Mouse (Mus musculus) erythroblast, embryonic 14.5 days (primary cell): ENCODE data around the gene Gnao1. TPM values are rescaled to one million over a fixed set of nuclear protein-coding genes. Genes with fewer than 3 reads are reported as not detected.

ENCODE experiments used
- H3K27me3 ChIP-seq: 2 replicates; pipeline ENCODE4 v1.6.1; 2012; ENCODE audit warnings: inconsistent platforms; ENCODE audit not compliant: control insufficient read depth
- H3K36me3 ChIP-seq: 2 replicates; pipeline ENCODE4 v1.6.1; 2012; ENCODE audit warnings: mild to moderate bottlenecking, inconsistent platforms; ENCODE audit not compliant: control insufficient read depth
- H3K4me1 ChIP-seq: 2 replicates; pipeline ENCODE4 v1.6.1; 2012; ENCODE audit warnings: inconsistent platforms; ENCODE audit not compliant: control insufficient read depth
- H3K4me3 ChIP-seq: replicated peaks from 2 replicates; pipeline ENCODE3; 2012; ENCODE audit warnings: moderate library complexity, mild to moderate bottlenecking, inconsistent platforms
- H3K9me3 ChIP-seq: 2 replicates; pipeline ENCODE4 v1.6.1; 2012; ENCODE audit warnings: low read length, inconsistent platforms, mixed read lengths; ENCODE audit not compliant: control insufficient read depth
- GATA1 ChIP-seq: IDR thresholded peaks from 2 replicates; pipeline ENCODE4 v1.6.1; 2012; ENCODE audit warnings: low read length, inconsistent platforms, mixed read lengths
- TAL1 ChIP-seq: IDR thresholded peaks from 3 replicates; pipeline ENCODE4 v1.6.1; 2012; ENCODE audit warnings: low read length, inconsistent platforms, mixed read lengths
- polyA plus RNA-seq: library from polyadenylated mRNA; stranded (reverse); fragments of >175 nt; gene quantifications from 2 replicates; pipeline ENCODE4 v1.2.3, GENCODE M21; 2012

Gnao1 gene
- polyA plus RNA-seq, 1 experiment: 0.10 TPM

- Histone ChIP-seq H3K4me1 (no peaks in the 10 kb centered on the region), H3K9me3 (no peaks in the 10 kb centered on the region), H3K36me3 (peaks cover 96% of the 10 kb centered on the region), H3K4me3 (no peak overlapping the region), H3K27me3 (no peaks in the 10 kb centered on the region)
- TF ChIP-seq TAL1 (no peak), GATA1 (no peak)
Measured at GRCm38 (mm10) chr8:93984731-93985130, 175.0 kb downstream of the Gnao1 start.

DNA sequence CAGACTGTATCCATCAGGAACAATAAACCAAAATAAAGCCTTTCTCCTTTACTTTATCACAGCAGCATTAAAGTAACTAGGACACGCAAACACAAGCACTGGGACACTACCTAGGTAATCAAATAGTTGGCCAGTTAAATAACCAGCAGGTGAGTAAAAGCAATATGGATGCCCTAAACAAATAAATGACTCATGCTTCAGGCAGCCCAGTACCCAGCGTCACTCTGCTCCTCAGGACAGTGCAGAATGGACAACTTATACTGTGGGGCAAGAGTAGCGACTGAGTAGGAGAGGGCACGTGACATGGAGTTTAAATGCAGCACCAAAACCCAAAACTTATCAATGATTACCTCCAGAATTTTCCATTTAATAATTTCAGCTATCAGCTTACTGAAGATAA is 180.0 kb downstream of the Gnao1 start:
- peaks cover 10% of the 10 kb centered on the region for H3K9me3 ChIP-seq
- TF ChIP-seq GATA1 (no peak), TAL1 (no peak)
- H3K27me3 ChIP-seq: no peaks in the 10 kb centered on the region
- H3K4me1 ChIP-seq: no peaks in the 10 kb centered on the region
- H3K36me3 ChIP-seq: peaks cover 80% of the 10 kb centered on the region
- no peak overlapping the region for H3K4me3 ChIP-seq

DNA sequence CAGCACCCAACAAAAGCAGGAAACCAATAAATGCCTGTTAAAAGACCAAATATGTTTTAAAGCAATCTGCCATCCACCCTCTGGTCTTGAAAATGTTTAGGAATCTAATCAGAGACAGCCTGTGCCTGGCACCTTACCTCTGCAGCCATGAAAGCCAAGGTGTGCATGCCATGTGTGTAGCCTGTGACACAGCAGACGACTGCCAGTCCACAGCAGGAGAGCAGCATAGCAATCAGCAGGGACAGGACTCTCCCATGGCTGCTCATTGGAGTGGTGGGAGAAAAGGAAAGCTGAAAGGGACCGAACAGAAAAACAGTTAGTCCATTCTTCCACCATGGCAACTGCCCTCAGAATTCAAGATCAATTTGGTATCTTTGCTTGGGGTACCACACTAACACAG is 189.2 kb downstream of the Gnao1 start:
- Histone ChIP-seq H3K4me1 (no peaks in the 10 kb centered on the region), H3K4me3 (no peak overlapping the region), H3K9me3 (no peaks in the 10 kb centered on the region), H3K36me3 (peaks cover 81% of the 10 kb centered on the region), H3K27me3 (no peaks in the 10 kb centered on the region)
- TF ChIP-seq TAL1: no peak
- no peak for TF ChIP-seq GATA1

DNA sequence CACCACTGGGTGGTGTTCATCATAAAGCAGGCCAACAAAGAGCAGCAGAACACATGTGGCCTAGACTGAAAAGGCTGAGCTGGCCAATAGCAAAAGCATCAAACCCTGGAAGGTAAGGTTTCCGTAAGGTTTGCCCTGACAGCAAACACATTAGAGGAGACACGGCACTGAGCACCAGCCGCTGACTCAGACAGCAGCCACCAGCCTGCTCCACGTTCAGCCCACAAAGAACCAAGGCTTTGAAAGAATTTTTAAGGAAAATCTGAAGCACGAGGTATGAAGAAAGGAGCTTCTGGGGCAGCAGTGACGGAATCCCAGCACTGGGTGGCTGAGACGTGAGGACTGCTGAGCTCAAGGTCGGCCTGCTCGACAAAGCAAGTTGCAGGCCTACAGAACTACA is 194.4 kb downstream of the Gnao1 start:
- TF ChIP-seq GATA1 (no peak), TAL1 (no peak)
- Histone ChIP-seq H3K4me3 (no peak overlapping the region), H3K36me3 (peaks cover 89% of the 10 kb centered on the region), H3K9me3 (no peaks in the 10 kb centered on the region), H3K4me1 (peaks cover 8% of the 10 kb centered on the region), H3K27me3 (no peaks in the 10 kb centered on the region)

DNA sequence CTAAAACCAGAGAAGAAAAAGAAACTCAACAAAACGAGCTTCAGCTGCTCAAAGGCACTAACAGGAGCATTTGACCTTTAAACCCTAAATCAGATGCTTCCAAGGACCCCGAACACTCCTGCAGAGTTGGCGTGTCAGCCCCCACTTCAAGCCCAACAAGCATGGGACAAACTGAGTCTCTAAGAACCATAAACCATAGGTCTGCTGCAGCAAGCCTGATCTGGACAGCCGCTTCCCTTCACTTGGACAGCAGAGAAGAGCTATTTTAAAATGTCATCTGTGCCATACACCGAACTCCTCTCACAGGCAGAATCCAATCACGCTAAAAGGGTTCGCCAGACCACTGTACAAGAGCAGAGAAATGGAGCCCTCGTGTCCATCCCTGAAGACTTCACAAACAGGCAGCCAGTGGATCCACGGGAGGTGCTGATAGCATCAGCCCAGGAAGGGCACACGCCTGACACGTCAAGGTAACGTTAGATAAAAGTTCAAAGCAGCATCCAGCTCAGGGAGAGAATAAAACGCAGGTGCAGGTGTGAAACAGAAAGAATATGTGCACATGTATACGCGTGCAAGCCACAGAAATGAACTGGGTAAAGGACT is 199.6 kb downstream of the Gnao1 start:
- H3K36me3 ChIP-seq: peaks cover 59% of the 10 kb centered on the region
- H3K4me1 ChIP-seq: peaks cover 49% of the 10 kb centered on the region
- TF ChIP-seq GATA1 (no peak), TAL1 (no peak)
- peak overlapping the region; percentile 97 for H3K4me3 ChIP-seq
- H3K27me3 ChIP-seq: no peaks in the 10 kb centered on the region
- H3K9me3 ChIP-seq: no peaks in the 10 kb centered on the region

GRCm38 (mm10) chr8:94010101-94010705 is 200.4 kb downstream of the Gnao1 start:
- Histone ChIP-seq H3K4me3 (peak overlapping the region; percentile 97), H3K4me1 (peaks cover 56% of the 10 kb centered on the region)
- TF ChIP-seq TAL1 (no peak), GATA1 (no peak)

GRCm38 (mm10) chr8:94011076-94012012 is 201.6 kb downstream of the Gnao1 start:
- Histone ChIP-seq H3K36me3 (peaks cover 51% of the 10 kb centered on the region), H3K27me3 (no peaks in the 10 kb centered on the region), H3K9me3 (no peaks in the 10 kb centered on the region), H3K4me1 (peaks cover 56% of the 10 kb centered on the region), H3K4me3 (peak overlapping the region; percentile 97)
- peak; percentile 60; the same call in 1 of the 2 replicates for TF ChIP-seq GATA1
- TF ChIP-seq TAL1: peak; percentile 34; the same call in 1 of the 3 replicates

More at GRCm38 (mm10) chr8:94010101-94010705, 200.4 kb downstream of the Gnao1 start:
- Histone ChIP-seq H3K9me3 (no peaks in the 10 kb centered on the region), H3K27me3 (no peaks in the 10 kb centered on the region), H3K36me3 (peaks cover 59% of the 10 kb centered on the region)

- Histone ChIP-seq H3K4me1 (peaks cover 56% of the 10 kb centered on the region), H3K4me3 (peak within 1 kb of the TSS; percentile 97), H3K27me3 (no peaks in the 10 kb centered on the region), H3K9me3 (no peaks in the 10 kb centered on the region), H3K36me3 (peaks cover 46% of the 10 kb centered on the region)
- no peak for TF ChIP-seq GATA1
- no peak for TF ChIP-seq TAL1
Measured at GRCm38 (mm10) chr8:94012013-94012951, 202.5 kb downstream of the Gnao1 start, which contains the start of gene Amfr. Gene Amfr, minus strand, starts transcription at chr8:94012842.
